Mouse (Mus musculus): ENCODE measurements around the gene Rps23. TPM values are rescaled to one million over a fixed set of nuclear protein-coding genes. Genes with fewer than 3 reads are reported as not detected.
A peak's percentile ranks its signal among the peaks of the same experiment; 100 is the strongest.

Gene Rps23
- total RNA-seq (2014; rRNA removed) (133 and 170 TPM in 2 replicates), polyA plus RNA-seq (2015; fragmentation: Nextera tagmentation; extraction: Ambion mirVana) (146 and 154 TPM in 2 replicates)

GRCm38 (mm10) chr13:90922751-90923612, at the start of gene Rps23:
Gene Rps23, plus strand, starts transcription at chr13:90922958.
- Histone ChIP-seq H3K4me1 (ENCODE audit: insufficient read depth, low read length) (no peaks in the 10 kb centered on the region), H3K27ac (peak within 1 kb of the TSS; percentile 83), H3K27me3 (ENCODE audit: insufficient read depth, low read length) (no peaks in the 10 kb centered on the region), H3K4me3 (ENCODE audit: low read length) (peak within 1 kb of the TSS; percentile 86), H3K9me3 (ENCODE audit: low read length) (no peaks in the 10 kb centered on the region), H3K36me3 (ENCODE audit: insufficient read depth, low read length) (peaks cover 18% of the 10 kb centered on the region), H3K9ac (replicated peaks; ENCODE audit: low read length) (peak within 1 kb of the TSS; percentile 88), H3K4me2 (ENCODE audit: low read depth, low read length) (peak within 1 kb of the TSS; percentile 68)
- TF ChIP-seq CTCF (IDR thresholded peaks at IDR 0.05; ENCODE audit: low read depth) = no peak
- under 1% methylated on average over 57 of the region's 57 CpGs for WGBS
- DNase-seq (ENCODE audit: low spot score) (peak; percentile 96), ATAC-seq (peak; percentile 99)

GRCm38 (mm10) chr13:90881727-90882429, 40.9 kb upstream of the Rps23 start:
- WGBS = 85% methylated on average over 1 of the region's 1 CpGs

GRCm38 (mm10) chr13:90885856-90886532, 36.8 kb upstream of the Rps23 start:
- 56% methylated on average over 13 of the region's 13 CpGs for WGBS
- no peaks in the 10 kb centered on the region for H3K36me3 ChIP-seq (ENCODE audit: insufficient read depth, low read length)
- H3K9me3 ChIP-seq (ENCODE audit: low read length) = no peaks in the 10 kb centered on the region
- H3K9ac ChIP-seq (replicated peaks; ENCODE audit: low read length) = no peak overlapping the region
- no peak; the same call in 1 of the 2 replicates for ATAC-seq
- no peak overlapping the region for H3K27ac ChIP-seq
- no peak for TF ChIP-seq CTCF (IDR thresholded peaks at IDR 0.05; ENCODE audit: low read depth)
- H3K4me3 ChIP-seq (ENCODE audit: low read length) = peak overlapping the region; percentile 34
- no peaks in the 10 kb centered on the region for H3K27me3 ChIP-seq (ENCODE audit: insufficient read depth, low read length)
- no peaks in the 10 kb centered on the region for H3K4me1 ChIP-seq (ENCODE audit: insufficient read depth, low read length)
- no peak for DNase-seq (ENCODE audit: low spot score)
- H3K4me2 ChIP-seq (ENCODE audit: low read depth, low read length) = peak overlapping the region; percentile 80

More at GRCm38 (mm10) chr13:90881727-90882429, 40.9 kb upstream of the Rps23 start:
- Histone ChIP-seq H3K4me2 (ENCODE audit: low read depth, low read length) (no peak overlapping the region), H3K4me3 (ENCODE audit: low read length) (no peak overlapping the region), H3K27me3 (ENCODE audit: insufficient read depth, low read length) (no peaks in the 10 kb centered on the region), H3K27ac (no peak overlapping the region), H3K9me3 (ENCODE audit: low read length) (no peaks in the 10 kb centered on the region), H3K9ac (replicated peaks; ENCODE audit: low read length) (no peak overlapping the region), H3K4me1 (ENCODE audit: insufficient read depth, low read length) (no peaks in the 10 kb centered on the region), H3K36me3 (ENCODE audit: insufficient read depth, low read length) (no peaks in the 10 kb centered on the region)
- ATAC-seq (no peak), DNase-seq (ENCODE audit: low spot score) (no peak)
- no peak for TF ChIP-seq CTCF (IDR thresholded peaks at IDR 0.05; ENCODE audit: low read depth)

GRCm38 (mm10) chr13:90886568-90886983, 36.2 kb upstream of the Rps23 start:
- TF ChIP-seq CTCF (IDR thresholded peaks at IDR 0.05; ENCODE audit: low read depth) = peak; percentile 80
- Histone ChIP-seq H3K27me3 (ENCODE audit: insufficient read depth, low read length) (no peaks in the 10 kb centered on the region), H3K9ac (replicated peaks; ENCODE audit: low read length) (no peak overlapping the region), H3K36me3 (ENCODE audit: insufficient read depth, low read length) (no peaks in the 10 kb centered on the region), H3K9me3 (ENCODE audit: low read length) (no peaks in the 10 kb centered on the region), H3K4me2 (ENCODE audit: low read depth, low read length) (peak overlapping the region; percentile 80), H3K27ac (no peak overlapping the region), H3K4me1 (ENCODE audit: insufficient read depth, low read length) (no peaks in the 10 kb centered on the region), H3K4me3 (ENCODE audit: low read length) (peak overlapping the region; percentile 34)
- 1% methylated on average over 18 of the region's 18 CpGs for WGBS
- peak; percentile 85 for ATAC-seq
- DNase-seq (ENCODE audit: low spot score) = peak; percentile 90

GRCm38 (mm10) chr13:90890111-90890510, 32.6 kb upstream of the Rps23 start:
- no peaks in the 10 kb centered on the region for H3K27me3 ChIP-seq (ENCODE audit: insufficient read depth, low read length)
- H3K4me1 ChIP-seq (ENCODE audit: insufficient read depth, low read length) = no peaks in the 10 kb centered on the region
- no peak for ATAC-seq
- H3K4me2 ChIP-seq (ENCODE audit: low read depth, low read length) = no peak overlapping the region
- H3K36me3 ChIP-seq (ENCODE audit: insufficient read depth, low read length) = no peaks in the 10 kb centered on the region
- no peak for DNase-seq (ENCODE audit: low spot score)
- TF ChIP-seq CTCF (IDR thresholded peaks at IDR 0.05; ENCODE audit: low read depth) = no peak
- no peak overlapping the region for H3K27ac ChIP-seq
- no peak overlapping the region for H3K4me3 ChIP-seq (ENCODE audit: low read length)
- no peaks in the 10 kb centered on the region for H3K9me3 ChIP-seq (ENCODE audit: low read length)
- H3K9ac ChIP-seq (replicated peaks; ENCODE audit: low read length) = no peak overlapping the region
- 91% methylated on average over 5 of the region's 5 CpGs for WGBS

GRCm38 (mm10) chr13:90894819-90895218, 27.9 kb upstream of the Rps23 start:
- 78% methylated on average over 4 of the region's 4 CpGs for WGBS
- no peaks in the 10 kb centered on the region for H3K9me3 ChIP-seq (ENCODE audit: low read length)
- no peaks in the 10 kb centered on the region for H3K4me1 ChIP-seq (ENCODE audit: insufficient read depth, low read length)
- DNase-seq (ENCODE audit: low spot score) = no peak
- no peak overlapping the region for H3K4me2 ChIP-seq (ENCODE audit: low read depth, low read length)
- H3K27me3 ChIP-seq (ENCODE audit: insufficient read depth, low read length) = no peaks in the 10 kb centered on the region
- no peaks in the 10 kb centered on the region for H3K36me3 ChIP-seq (ENCODE audit: insufficient read depth, low read length)
- H3K9ac ChIP-seq (replicated peaks; ENCODE audit: low read length) = no peak overlapping the region
- no peak overlapping the region for H3K4me3 ChIP-seq (ENCODE audit: low read length)
- ATAC-seq = no peak
- no peak overlapping the region for H3K27ac ChIP-seq
- no peak for TF ChIP-seq CTCF (IDR thresholded peaks at IDR 0.05; ENCODE audit: low read depth)

Measured in hindbrain, postnatal 0 days (tissue).